Mouse (Mus musculus) B cell, adult 62 days (primary cell): ENCODE data around the gene Siah3. TPM values are rescaled to one million over a fixed set of nuclear protein-coding genes. Genes with fewer than 3 reads are reported as not detected.

ENCODE experiments used
- total RNA-seq: library from RNA; stranded (reverse); gene quantifications from 4 replicates; pipeline ENCODE4 v1.2.4, GENCODE M21; 2023

Gene Siah3
- not detected in 4 replicates for total RNA-seq

GRCm38 (mm10) chr14:75455743-75456421, at the start of gene Siah3:
Gene Siah3, plus strand, starts transcription at chr14:75455982.

Other genes starting within 250 kb of the Siah3 start
- not detected in 4 replicates for gene Cpb2, start 213.7 kb upstream of the Siah3 start, total RNA-seq
- 44.1 to 52.8 TPM (median 47.9 TPM) in 4 replicates for gene Zc3h13, start 171.6 kb upstream of the Siah3 start, total RNA-seq
- gene Spert, start 137.1 kb downstream of the Siah3 start, total RNA-seq, result not detected in 4 replicates
- gene Erich6b, start 186.3 kb downstream of the Siah3 start, total RNA-seq, result not detected in 4 replicates